Mouse (Mus musculus): ENCODE data around the gene Hip1. TPM values are rescaled to one million over a fixed set of nuclear protein-coding genes. Genes with fewer than 3 reads are reported as not detected.
A peak's percentile ranks its signal among the peaks of the same experiment; 100 is the strongest.

The Hip1 gene
- total and polyA plus RNA-seq, 3 experiments = 0.23 to 0.75 TPM; not detected in 1

- no peak for TF ChIP-seq ZKSCAN1 (IDR thresholded peaks at IDR 0.05; ENCODE audit: low read depth, low read length)
- no peak for TF ChIP-seq POLR2A (IDR thresholded peaks at IDR 0.05; ENCODE audit: control insufficient read depth in 1 of 2, insufficient read depth in 1 of 2, low read depth in 1 of 2, low read length in 2 of 2, poor library complexity in 1 of 2)
- Histone ChIP-seq H3K79me2 (ENCODE audit: control insufficient read depth, insufficient read depth, low read length, poor library complexity) (no peaks in the 10 kb centered on the region), H3K4me3 (ENCODE audit: control insufficient read depth in 1 of 2, insufficient read depth in 1 of 2, low read depth in 2 of 2, low read length in 2 of 2) (no peak overlapping the region), H3K9me3 (replicated peaks; ENCODE audit: insufficient read depth, low read length) (no peaks in the 10 kb centered on the region), H3K36me3 (ENCODE audit: control insufficient read depth in 1 of 2, insufficient read depth in 2 of 2, low read length in 2 of 2) (no peaks in the 10 kb centered on the region), H3K9ac (ENCODE audit: control insufficient read depth, low read depth, low read length, poor library complexity, severe bottlenecking) (no peak overlapping the region), H3K27me3 (ENCODE audit: control insufficient read depth in 1 of 2, insufficient read depth in 2 of 2, low read length in 2 of 2) (peaks cover 14 to 16% of the 10 kb centered on the region in 2 experiments), H3K4me1 (ENCODE audit: control insufficient read depth in 1 of 2, insufficient read depth in 2 of 2, low read length in 2 of 2) (peaks cover 0 to 3% of the 10 kb centered on the region in 2 experiments; a peak in 1 of 4 replicates), H3K27ac (ENCODE audit: control insufficient read depth, low read depth, low read length) (no peak overlapping the region)
- no peak for DNase-seq (ENCODE audit: low read depth, low spot score)
Observed at GRCm38 (mm10) chr5:135547990-135548389, 3.1 kb upstream of the Hip1 start.

- Histone ChIP-seq H3K4me1 (ENCODE audit: control insufficient read depth in 1 of 2, insufficient read depth in 2 of 2, low read length in 2 of 2) (peaks cover 0 to 7% of the 10 kb centered on the region in 2 experiments; a peak in 2 of 4 replicates), H3K9ac (ENCODE audit: control insufficient read depth, low read depth, low read length, poor library complexity, severe bottlenecking) (no peak overlapping the region), H3K9me3 (replicated peaks; ENCODE audit: insufficient read depth, low read length) (no peaks in the 10 kb centered on the region), H3K4me3 (ENCODE audit: control insufficient read depth in 1 of 2, insufficient read depth in 1 of 2, low read depth in 2 of 2, low read length in 2 of 2) (peak overlapping the region in 1 of 2 experiments; percentile 69; a peak in 1 of 4 replicates), H3K27ac (ENCODE audit: control insufficient read depth, low read depth, low read length) (no peak overlapping the region), H3K36me3 (ENCODE audit: control insufficient read depth in 1 of 2, insufficient read depth in 2 of 2, low read length in 2 of 2) (no peaks in the 10 kb centered on the region), H3K79me2 (ENCODE audit: control insufficient read depth, insufficient read depth, low read length, poor library complexity) (no peaks in the 10 kb centered on the region), H3K27me3 (ENCODE audit: control insufficient read depth in 1 of 2, insufficient read depth in 2 of 2, low read length in 2 of 2) (peaks cover 9 to 10% of the 10 kb centered on the region in 2 experiments)
- DNase-seq (ENCODE audit: low read depth, low spot score) = no peak
- TF ChIP-seq RCOR1 (IDR thresholded peaks at IDR 0.05; ENCODE audit: low read depth, low read length) (no peak), MYC (IDR thresholded peaks at IDR 0.05; ENCODE audit: low read depth, low read length) (no peak), POLR2AphosphoS5 (IDR thresholded peaks at IDR 0.05; ENCODE audit: borderline replicate concordance, low read depth, low read length) (no peak), POLR2AphosphoS2 (IDR thresholded peaks at IDR 0.05; ENCODE audit: low read length) (no peak), POLR2A (IDR thresholded peaks at IDR 0.05; ENCODE audit: control insufficient read depth in 1 of 2, insufficient read depth in 1 of 2, low read depth in 1 of 2, low read length in 2 of 2, poor library complexity in 1 of 2) (no peak), SIN3A (IDR thresholded peaks at IDR 0.05; ENCODE audit: low read length) (no peak), ZMIZ1 (IDR thresholded peaks at IDR 0.05; ENCODE audit: low read depth, low read length) (no peak), NRF1 (IDR thresholded peaks at IDR 0.05; ENCODE audit: insufficient read depth, low read depth, low read length, poor library complexity, severe bottlenecking) (no peak), GATA1 (IDR thresholded peaks at IDR 0.05; ENCODE audit: low read depth, low read length) (no peak), MAZ (IDR thresholded peaks at IDR 0.05; ENCODE audit: low read depth, low read length) (no peak), E2F4 (IDR thresholded peaks at IDR 0.05; ENCODE audit: borderline replicate concordance, low read depth, low read length) (no peak)
Observed at GRCm38 (mm10) chr5:135544032-135544558, 825 bp downstream of the Hip1 start.

- no peaks in the 10 kb centered on the region for H3K9me3 ChIP-seq (replicated peaks; ENCODE audit: insufficient read depth, low read length)
- no peak overlapping the region for H3K9ac ChIP-seq (ENCODE audit: control insufficient read depth, low read depth, low read length, poor library complexity, severe bottlenecking)
- DNase-seq (ENCODE audit: low read depth, low spot score) = peak; percentile 54
- H3K36me3 ChIP-seq (ENCODE audit: control insufficient read depth in 1 of 2, insufficient read depth in 2 of 2, low read length in 2 of 2) = peaks cover 0 to 3% of the 10 kb centered on the region in 2 experiments; a peak in 2 of 4 replicates
- H3K4me1 ChIP-seq (ENCODE audit: control insufficient read depth in 1 of 2, insufficient read depth in 2 of 2, low read length in 2 of 2) = peaks cover 0 to 14% of the 10 kb centered on the region in 2 experiments; a peak in 2 of 4 replicates
- peak overlapping the region; percentile 22 for H3K27ac ChIP-seq (ENCODE audit: control insufficient read depth, low read depth, low read length)
- no peaks in the 10 kb centered on the region for H3K79me2 ChIP-seq (ENCODE audit: control insufficient read depth, insufficient read depth, low read length, poor library complexity)
- no peaks in the 10 kb centered on the region for H3K27me3 ChIP-seq (ENCODE audit: control insufficient read depth in 1 of 2, insufficient read depth in 2 of 2, low read length in 2 of 2)
- H3K4me3 ChIP-seq (ENCODE audit: control insufficient read depth in 1 of 2, insufficient read depth in 1 of 2, low read depth in 2 of 2, low read length in 2 of 2) = peak overlapping the region in 1 of 2 experiments; percentile 23; a peak in 1 of 4 replicates
- no peak for TF ChIP-seq ZMIZ1 (IDR thresholded peaks at IDR 0.05; ENCODE audit: low read depth, low read length)
- TF ChIP-seq POLR2AphosphoS2 (IDR thresholded peaks at IDR 0.05; ENCODE audit: low read length) = no peak
- no peak for TF ChIP-seq MAZ (IDR thresholded peaks at IDR 0.05; ENCODE audit: low read depth, low read length)
- no peak for TF ChIP-seq ELF1 (IDR thresholded peaks at IDR 0.05; ENCODE audit: low read depth, low read length)
- peak in 2 of 3 experiments; percentile 18 to 38; a peak in 2 of 6 replicates for TF ChIP-seq CTCF (IDR thresholded peaks at IDR 0.05 in 2 of 3, conservative IDR thresholded peaks at IDR 0.05 in 1 of 3; ENCODE audit: control insufficient read depth in 1 of 3, insufficient read depth in 1 of 3, low read depth in 2 of 3, low read length in 3 of 3, poor library complexity in 1 of 3, severe bottlenecking in 1 of 3)
- TF ChIP-seq KAT2A (conservative IDR thresholded peaks at IDR 0.05; ENCODE audit: low read depth, low read length) = no peak
- no peak for TF ChIP-seq ZC3H11A (IDR thresholded peaks at IDR 0.05; ENCODE audit: low read depth, low read length)
- no peak for TF ChIP-seq GABPA (IDR thresholded peaks at IDR 0.05; ENCODE audit: low read depth, low read length)
- no peak for TF ChIP-seq CHD1 (IDR thresholded peaks at IDR 0.05; ENCODE audit: low read depth, low read length)
- TF ChIP-seq SIN3A (IDR thresholded peaks at IDR 0.05; ENCODE audit: low read length) = no peak
- no peak for TF ChIP-seq TAL1 (IDR thresholded peaks at IDR 0.05; ENCODE audit: low read length)
- no peak for TF ChIP-seq BHLHE40 (IDR thresholded peaks at IDR 0.05; ENCODE audit: borderline replicate concordance, low read depth, low read length)
- no peak for TF ChIP-seq NRF1 (IDR thresholded peaks at IDR 0.05; ENCODE audit: insufficient read depth, low read depth, low read length, poor library complexity, severe bottlenecking)
- TF ChIP-seq POLR2AphosphoS5 (IDR thresholded peaks at IDR 0.05; ENCODE audit: borderline replicate concordance, low read depth, low read length) = no peak
- no peak for TF ChIP-seq ZKSCAN1 (IDR thresholded peaks at IDR 0.05; ENCODE audit: low read depth, low read length)
- TF ChIP-seq GATA1 (IDR thresholded peaks at IDR 0.05; ENCODE audit: low read depth, low read length) = no peak
- TF ChIP-seq EP300 (IDR thresholded peaks at IDR 0.05; ENCODE audit: low read depth in 1 of 2, low read length in 2 of 2) = no peak
- TF ChIP-seq USF1 (IDR thresholded peaks at IDR 0.05; ENCODE audit: low read depth, low read length) = peak; percentile 96
- TF ChIP-seq RAD21 (IDR thresholded peaks at IDR 0.05; ENCODE audit: low read depth, low read length) = no peak
Observed at GRCm38 (mm10) chr5:135537794-135538214, 7.1 kb downstream of the Hip1 start.

Measured in MEL (cell line).